Mouse (Mus musculus) C2C12 (cell line): ENCODE data around the gene BC004004.

Experiments used
- CTCF ChIP-seq: IDR thresholded peaks from one replicate; pipeline ENCODE4 v1.5.1; 2011; ENCODE audit not compliant: control insufficient read depth, insufficient read depth, insufficient read length
- MYOG ChIP-seq: IDR thresholded peaks from one replicate; pipeline ENCODE4 v1.6.1; 2011; ENCODE audit not compliant: control insufficient read depth, insufficient read length; ENCODE audit errors: extremely low read depth
- USF1 ChIP-seq: IDR thresholded peaks from one replicate; pipeline ENCODE4 v1.6.1; 2011; ENCODE audit warnings: low read depth, mild to moderate bottlenecking, control low read depth, moderate library complexity

DNA sequence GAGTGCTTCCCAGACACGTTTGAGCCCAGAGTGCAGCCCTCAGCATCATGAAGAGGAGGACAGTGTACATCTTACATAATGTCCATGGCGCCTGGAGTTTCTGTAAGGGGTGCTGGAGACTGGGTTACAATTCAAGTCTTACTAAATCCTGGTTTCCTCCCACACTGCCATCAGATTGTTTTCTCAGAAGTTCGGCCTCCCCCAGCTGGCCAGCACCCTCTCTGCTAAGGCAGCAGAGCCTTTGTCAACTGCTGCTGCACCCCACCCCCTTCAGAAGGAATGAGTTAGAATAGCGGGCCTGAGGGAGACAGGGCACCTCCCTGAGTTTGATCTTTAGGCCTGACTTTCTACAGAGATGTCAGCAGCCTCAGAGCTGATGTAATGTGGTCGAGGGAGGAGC lies 33.6 kb downstream of the BC004004 start:
- TF ChIP-seq CTCF (no peak), MYOG (no peak), USF1 (no peak)
